Mouse (Mus musculus): ENCODE measurements around the gene Foxm1.

The Foxm1 gene

GRCm38 (mm10) chr6:128425046-128425445, 62.3 kb downstream of the Foxm1 start:
- DNase-seq (ENCODE audit: low spot score), result no peak
